ENCODE assay signal across 24 mouse cellular contexts in the genomic region with DNA sequence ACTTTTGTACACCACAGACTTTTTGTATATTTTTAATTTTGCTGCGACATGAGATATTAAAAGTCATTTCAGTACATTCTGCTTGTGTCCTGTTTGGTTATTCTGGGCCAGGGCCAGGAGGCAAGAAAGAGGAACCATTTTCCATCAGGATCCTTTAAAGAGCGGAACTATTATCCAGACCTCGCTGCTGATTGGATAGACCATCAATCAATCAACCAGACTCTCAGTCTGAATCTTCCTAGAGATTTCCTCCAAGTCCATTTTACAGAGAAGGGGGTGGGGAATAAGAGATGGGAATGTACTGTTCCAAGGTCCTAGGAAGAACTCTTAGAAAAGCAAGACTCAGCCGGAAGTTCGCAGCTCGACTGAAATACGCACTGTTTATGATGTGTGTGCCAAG. TPM values are rescaled to one million over a fixed set of nuclear protein-coding genes. Genes with fewer than 3 reads are reported as not detected.
DNase-seq lines count a peak whose midpoint lies in the region; ATAC-seq and TF ChIP-seq lines count a peak whose summit lies in the region.
"Had no signal": no experiment of that assay in that cellular context is flagged by ENCODE, and none has a peak within 500 bp of the region (broad histone marks: within the 10 kb centered on the region; RNA-seq: fewer than 3 reads in every experiment).

No protein-coding gene starts in this region.

- H3K9me3 ChIP-seq in lung, postnatal 0 days (ENCODE audit: low read length), result no peaks in the 10 kb centered on the region
- H3K9me3 ChIP-seq: embryonic facial prominence, embryonic 12.5 days; embryonic facial prominence, embryonic 15.5 days; hindbrain, embryonic 13.5 days had no signal

- TF ChIP-seq EP300 in lung, postnatal 0 days (IDR thresholded peaks at IDR 0.05), result peak; percentile 70

- no peak overlapping the region for H3K4me2 ChIP-seq in lung, postnatal 0 days (replicated peaks; ENCODE audit: low read depth, low read length)
- H3K4me2 ChIP-seq: embryonic facial prominence, embryonic 12.5 days; embryonic facial prominence, embryonic 15.5 days; heart, embryonic 11.5 days; hindbrain, embryonic 13.5 days had no signal

- 67% methylated on average over 7 of the region's 7 CpGs for WGBS in lung, postnatal 0 days

- no peak overlapping the region for H3K9ac ChIP-seq in lung, postnatal 0 days (replicated peaks; ENCODE audit: low read depth)
- H3K9ac ChIP-seq: embryonic facial prominence, embryonic 12.5 days; embryonic facial prominence, embryonic 15.5 days; forebrain, postnatal 0 days; hindbrain, embryonic 13.5 days had no signal

- no peaks in the 10 kb centered on the region for H3K36me3 ChIP-seq in lung, postnatal 0 days (ENCODE audit: insufficient read depth, low read length)
- H3K36me3 ChIP-seq: embryonic facial prominence, embryonic 12.5 days; embryonic facial prominence, embryonic 15.5 days had no signal

- no peak for ATAC-seq in lung, postnatal 0 days
- ATAC-seq: CD4-positive, CD25-positive, alpha-beta regulatory T cell, adult 4 months; forebrain, embryonic 14.5 days; forebrain, postnatal 0 days; hindbrain, embryonic 16.5 days had no signal

- no peak overlapping the region for H3K27ac ChIP-seq in lung, postnatal 0 days (ENCODE audit: low read length)
- H3K27ac ChIP-seq: embryonic facial prominence, embryonic 12.5 days; embryonic facial prominence, embryonic 15.5 days; gastrocnemius, adult 2 months; hindbrain, embryonic 13.5 days had no signal

- no peaks in the 10 kb centered on the region for H3K27me3 ChIP-seq in lung, postnatal 0 days (replicated peaks; ENCODE audit: insufficient read depth, low read length)
- H3K27me3 ChIP-seq: embryonic facial prominence, embryonic 12.5 days had no signal

- no peak overlapping the region for H3K4me3 ChIP-seq in lung, postnatal 0 days (ENCODE audit: low read depth, low read length)
- H3K4me3 ChIP-seq: embryonic facial prominence, embryonic 12.5 days; embryonic facial prominence, embryonic 15.5 days; gastrocnemius, adult 2 months; hindbrain, embryonic 13.5 days had no signal

- H3K4me1 ChIP-seq in lung, postnatal 0 days (ENCODE audit: insufficient read depth, low read depth, low read length), result no peaks in the 10 kb centered on the region
- H3K4me1 ChIP-seq: embryonic facial prominence, embryonic 12.5 days; embryonic facial prominence, embryonic 15.5 days; hindbrain, embryonic 13.5 days had no signal

- TF ChIP-seq CTCF in lung, postnatal 0 days (IDR thresholded peaks at IDR 0.05), result no peak

- no peak for DNase-seq in lung, postnatal 0 days (ENCODE audit: low spot score)
- no peak for DNase-seq in lung, postnatal 14 days
- peak; percentile 43 for DNase-seq in retina, postnatal 1 day
- DNase-seq in retina, embryonic 14.5 days (ENCODE audit: low spot score), result no peak
- peak; percentile 72 for DNase-seq in R1 (ENCODE audit: low read depth, low spot score)
- peak; percentile 62 for DNase-seq in testis, postnatal 14 days (ENCODE audit: low spot score)
- no peak for DNase-seq in thymus, postnatal 25 days
- DNase-seq: adrenal gland, postnatal 10 days; adrenal gland, postnatal 36 days; cerebellum, adult 11 months; cerebellum, adult 2 months; forebrain, postnatal 0 days; gastrocnemius, adult 2 months; gastrocnemius, postnatal 14 days had no signal

RNA-seq across cellular contexts. Expression of gene Ccm2l, which starts 5.5 kb away (rescaled TPM):
- 10.7 and 11.1 TPM in 2 replicates for polyA plus RNA-seq in lung, postnatal 0 days (2015; fragmentation: Nextera tagmentation; extraction: Ambion mirVana)
- polyA plus RNA-seq: C2C12; CD4-positive, CD25-positive, alpha-beta regulatory T cell, adult 4 months had no signal

RNA-seq across cellular contexts. Expression of gene Xkr7, which starts 28.6 kb away (rescaled TPM):
- polyA plus RNA-seq in lung, postnatal 0 days (2015; fragmentation: Nextera tagmentation; extraction: Ambion mirVana), result not detected in 2 replicates
- polyA plus RNA-seq: C2C12; CD4-positive, CD25-positive, alpha-beta regulatory T cell, adult 4 months; embryonic facial prominence, embryonic 15.5 days; heart, embryonic 11.5 days; heart, embryonic 14.5 days; heart, postnatal 0 days had no signal

RNA-seq across cellular contexts. Expression of gene Pdrg1, which starts 45.0 kb away (rescaled TPM):
- 76.6 and 97.2 TPM in 2 replicates for polyA plus RNA-seq in lung, postnatal 0 days (2015; fragmentation: Nextera tagmentation; extraction: Ambion mirVana)

RNA-seq across cellular contexts. Expression of gene Hck, which starts 48.1 kb away (rescaled TPM):
- 37.1 and 59.4 TPM in 2 replicates for polyA plus RNA-seq in lung, postnatal 0 days (2015; fragmentation: Nextera tagmentation; extraction: Ambion mirVana)

Comparison
In these comparisons a context has a peak if more than half of its experiments do, and no peak if none do; other contexts are left out.
1. DNase-seq: peak in retina, postnatal 1 day (single experiment), R1 (single experiment) and testis, postnatal 14 days (single experiment); none in lung, postnatal 0 days (single experiment), lung, postnatal 14 days (single experiment), retina, embryonic 14.5 days (single experiment) and thymus, postnatal 25 days (single experiment).